In the genomic region with DNA sequence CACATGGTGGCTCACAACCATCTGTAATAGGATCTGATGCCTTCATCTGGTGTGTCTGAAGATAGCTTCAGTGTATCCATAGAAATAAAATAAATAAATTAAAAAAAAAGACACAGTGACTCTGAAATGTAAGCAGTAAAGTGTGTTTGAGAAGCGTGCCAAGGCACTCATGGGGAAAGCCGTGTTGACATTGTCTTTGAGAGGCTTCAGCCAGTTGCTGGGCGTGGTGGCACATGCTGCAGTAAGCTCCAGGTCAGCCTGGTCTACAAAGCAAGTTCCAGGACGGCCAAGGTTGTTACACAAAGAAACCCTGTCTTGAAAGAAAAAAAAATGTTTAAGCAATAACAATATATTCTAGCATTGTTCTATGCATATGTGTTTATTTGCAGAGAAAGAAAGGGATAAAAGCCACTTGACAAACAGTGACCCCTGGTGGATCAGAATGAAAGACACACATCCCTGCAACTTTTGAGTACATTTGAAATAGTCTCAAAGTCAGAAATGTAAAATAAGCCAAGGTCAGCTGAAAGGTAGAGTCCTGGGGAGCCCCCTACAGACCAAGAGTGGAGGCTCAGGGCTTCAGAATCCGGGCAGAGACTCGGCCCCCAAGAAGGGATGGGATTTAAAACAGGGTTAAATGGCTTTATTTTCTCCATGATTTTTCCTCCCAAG, we compare ENCODE assay signal across 9 mouse cellular contexts. TPM values are rescaled to one million over a fixed set of nuclear protein-coding genes. Genes with fewer than 3 reads are reported as not detected.
A peak's percentile ranks its signal among the peaks of the same experiment; 100 is the strongest.
DNase-seq lines count a peak whose midpoint lies in the region; ATAC-seq and TF ChIP-seq lines count a peak whose summit lies in the region.
"Had no signal": no experiment of that assay in that cellular context is flagged by ENCODE, and none has a peak within 500 bp of the region (broad histone marks: within the 10 kb centered on the region; RNA-seq: fewer than 3 reads in every experiment).

No protein-coding gene starts in this region.

- intact Hi-C loops in gastrocnemius, adult 2 months (cut with DNase I): no loop called here
- intact Hi-C loops in heart, postnatal 25 days (cut with DNase I): no loop called here

- no peak for DNase-seq in gastrocnemius, adult 2 months
- DNase-seq in gastrocnemius, adult 8-10 months (ENCODE audit: low spot score in 2 of 2): no peak
- peak; percentile 82 for DNase-seq in 416B (ENCODE audit: low read depth)
- peak; percentile 64 for DNase-seq in ZHBTc4 (ENCODE audit: low read depth, low spot score)
- DNase-seq in lung, postnatal 0 days (ENCODE audit: low spot score): peak; percentile 84
- DNase-seq in spleen, adult 18-20 months: no peak
- DNase-seq in adrenal gland, adult 2 months: no peak
- no peak for DNase-seq in heart, postnatal 25 days (ENCODE audit: low spot score)

- H3K9me3 ChIP-seq in lung, postnatal 0 days (ENCODE audit: low read length): no peaks in the 10 kb centered on the region
- H3K9me3 ChIP-seq: heart, embryonic 13.5 days had no signal

- H3K27ac ChIP-seq in gastrocnemius, adult 2 months: no peak overlapping the region
- H3K27ac ChIP-seq in lung, postnatal 0 days (ENCODE audit: low read length): no peak overlapping the region
- H3K27ac ChIP-seq: heart, embryonic 13.5 days had no signal

- H3K27me3 ChIP-seq in lung, postnatal 0 days (replicated peaks; ENCODE audit: insufficient read depth, low read length): no peaks in the 10 kb centered on the region
- H3K27me3 ChIP-seq: heart, embryonic 13.5 days had no signal

- peak; percentile 54 for TF ChIP-seq EP300 in lung, postnatal 0 days (IDR thresholded peaks at IDR 0.05)

- H3K4me3 ChIP-seq in gastrocnemius, adult 2 months: no peak overlapping the region
- H3K4me3 ChIP-seq in lung, postnatal 0 days (ENCODE audit: low read depth, low read length): no peak overlapping the region
- H3K4me3 ChIP-seq: heart, embryonic 13.5 days had no signal

- no peaks in the 10 kb centered on the region for H3K4me1 ChIP-seq in lung, postnatal 0 days (ENCODE audit: insufficient read depth, low read depth, low read length)
- H3K4me1 ChIP-seq: heart, embryonic 13.5 days had no signal

- peak; percentile 79 for ATAC-seq in lung, postnatal 0 days

- WGBS in lung, postnatal 0 days: 47% methylated on average over 6 of the region's 6 CpGs

- no peak overlapping the region for H3K9ac ChIP-seq in lung, postnatal 0 days (replicated peaks; ENCODE audit: low read depth)
- H3K9ac ChIP-seq: heart, embryonic 13.5 days had no signal

- H3K36me3 ChIP-seq in lung, postnatal 0 days (ENCODE audit: insufficient read depth, low read length): no peaks in the 10 kb centered on the region

- TF ChIP-seq CTCF in gastrocnemius, adult 2 months (IDR thresholded peaks at IDR 0.05): peak; percentile 45
- TF ChIP-seq CTCF in lung, postnatal 0 days (IDR thresholded peaks at IDR 0.05): peak; percentile 71

- no peak overlapping the region for H3K4me2 ChIP-seq in lung, postnatal 0 days (replicated peaks; ENCODE audit: low read depth, low read length)
- H3K4me2 ChIP-seq: heart, embryonic 13.5 days had no signal

RNA-seq across cellular contexts. Expression of a gene that starts 14.3 kb away (rescaled TPM):
- 1 to 10 TPM; 1.6 to 7.0 TPM for total RNA-seq in gastrocnemius, adult 2 months (2021)
- total RNA-seq in gastrocnemius, adult 8-10 months (2022): 10 to 100 TPM in 2 of 4 experiments, 1 to 10 TPM in 2; 1.2 to 33.0 (median 9.6) TPM
- polyA plus RNA-seq in lung, postnatal 0 days (2015; fragmentation: Nextera tagmentation; extraction: Ambion mirVana): 703 and 838 TPM in 2 replicates
- total RNA-seq in adrenal gland, adult 2 months (2021): 100 to 1,000 TPM; 158 to 462 TPM
- polyA plus RNA-seq in adrenal gland, adult 2 months (2012; rRNA removed): 81.5 and 171 TPM in 2 replicates
- 1 to 10 TPM; 3.8 to 9.2 TPM for total RNA-seq in heart, postnatal 25 days (2021)

RNA-seq across cellular contexts. Expression of a gene that starts 15.2 kb away (rescaled TPM):
- 10 to 100 TPM; 10.5 to 14.6 TPM for total RNA-seq in gastrocnemius, adult 2 months (2021)
- total RNA-seq in gastrocnemius, adult 8-10 months (2022): 10 to 100 TPM; 12.8 to 14.3 (median 13.8) TPM
- polyA plus RNA-seq in lung, postnatal 0 days (2015; fragmentation: Nextera tagmentation; extraction: Ambion mirVana): 16.2 and 18.5 TPM in 2 replicates
- total RNA-seq in adrenal gland, adult 2 months (2021): 10 to 100 TPM; 19.9 to 20.1 TPM
- 24.9 and 27.3 TPM in 2 replicates for polyA plus RNA-seq in adrenal gland, adult 2 months (2012; rRNA removed)
- 10 to 100 TPM; 17.7 to 19.6 TPM for total RNA-seq in heart, postnatal 25 days (2021)

RNA-seq across cellular contexts. Expression of a gene that starts 21.1 kb away (rescaled TPM):
- under 1 TPM in 1 of 2 experiments, not detected in 1; 0.06 TPM for total RNA-seq in gastrocnemius, adult 2 months (2021)
- under 1 TPM in 2 of 4 experiments, not detected in 2; 0.02 to 0.08 TPM for total RNA-seq in gastrocnemius, adult 8-10 months (2022)
- 0.07 and 0.13 TPM in 2 replicates for polyA plus RNA-seq in lung, postnatal 0 days (2015; fragmentation: Nextera tagmentation; extraction: Ambion mirVana)
- total RNA-seq in adrenal gland, adult 2 months (2021): under 1 TPM; 0.17 to 0.24 TPM
- 0.08 TPM in 2 replicates for polyA plus RNA-seq in adrenal gland, adult 2 months (2012; rRNA removed)
- total RNA-seq in heart, postnatal 25 days (2021): not detected

RNA-seq across cellular contexts. Expression of a gene that starts 27.6 kb away (rescaled TPM):
- total RNA-seq in gastrocnemius, adult 2 months (2021): 1 to 10 TPM; 7.3 to 7.6 TPM
- total RNA-seq in gastrocnemius, adult 8-10 months (2022): 1 to 10 TPM; 6.3 to 7.6 (median 6.8) TPM
- polyA plus RNA-seq in lung, postnatal 0 days (2015; fragmentation: Nextera tagmentation; extraction: Ambion mirVana): 24.4 and 25.0 TPM in 2 replicates
- total RNA-seq in adrenal gland, adult 2 months (2021): 10 to 100 TPM; 12.5 to 13.3 TPM
- polyA plus RNA-seq in adrenal gland, adult 2 months (2012; rRNA removed): 2.4 and 4.2 TPM in 2 replicates
- total RNA-seq in heart, postnatal 25 days (2021): 1 to 10 TPM; 4.1 to 4.9 TPM

RNA-seq across cellular contexts. Expression of a gene that starts 27.6 kb away (rescaled TPM):
- 10 to 100 TPM; 11.1 to 11.9 TPM for total RNA-seq in gastrocnemius, adult 2 months (2021)
- total RNA-seq in gastrocnemius, adult 8-10 months (2022): 10 to 100 TPM in 2 of 4 experiments, 1 to 10 TPM in 2; 8.8 to 12.2 (median 10.3) TPM
- polyA plus RNA-seq in lung, postnatal 0 days (2015; fragmentation: Nextera tagmentation; extraction: Ambion mirVana): 12.5 and 12.7 TPM in 2 replicates
- 10 to 100 TPM; 22.2 to 23.4 TPM for total RNA-seq in adrenal gland, adult 2 months (2021)
- polyA plus RNA-seq in adrenal gland, adult 2 months (2012; rRNA removed): 13.3 and 15.0 TPM in 2 replicates
- 10 to 100 TPM; 11.6 to 12.5 TPM for total RNA-seq in heart, postnatal 25 days (2021)

Comparison
In these comparisons a context has a peak if more than half of its experiments do, and no peak if none do; other contexts are left out.
1. DNase-seq: peak in 416B (single experiment), ZHBTc4 (single experiment) and lung, postnatal 0 days (single experiment); none in gastrocnemius, adult 2 months (single experiment), gastrocnemius, adult 8-10 months (0 of 2), spleen, adult 18-20 months (0 of 2), adrenal gland, adult 2 months (single experiment) and heart, postnatal 25 days (single experiment).
2. RNA of a gene that starts 14.3 kb away (total RNA-seq): 158 to 462 TPM in adrenal gland, adult 2 months; 1.2 to 33.0 TPM in gastrocnemius, adult 8-10 months, 3.8 to 9.2 TPM in heart, postnatal 25 days and 1.6 to 7.0 TPM in gastrocnemius, adult 2 months; every median in the first group is over 4 times any median in the second.